Mouse (Mus musculus): ENCODE measurements at regions not wholly inside any gene's neighbourhood (a gene's known extent, or its start where the extent isn't known, plus 50 kb on each side); places are given as distances from the start of the nearest gene placed in this dataset.

DNA sequence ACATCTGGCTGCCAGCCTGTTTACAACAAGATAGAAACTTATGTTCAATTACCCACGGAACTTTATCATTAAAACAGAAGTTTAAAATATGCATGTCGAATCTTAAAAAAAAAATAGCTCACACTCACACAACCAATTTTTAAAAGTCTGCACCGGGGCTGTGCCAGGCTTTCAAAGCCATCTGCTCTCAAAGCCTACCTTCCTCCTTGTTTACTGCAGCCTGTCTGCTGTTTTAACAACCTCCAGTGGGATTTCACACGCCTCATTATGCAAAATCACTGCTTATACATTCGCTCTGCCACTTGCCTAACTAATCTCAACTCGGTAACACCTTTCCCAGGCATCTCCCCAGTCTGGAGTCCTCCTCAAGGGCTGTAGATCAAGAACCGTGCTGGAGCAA, 292.6 kb upstream of the Castor2 start:
- DNase-seq, result no peak

DNA sequence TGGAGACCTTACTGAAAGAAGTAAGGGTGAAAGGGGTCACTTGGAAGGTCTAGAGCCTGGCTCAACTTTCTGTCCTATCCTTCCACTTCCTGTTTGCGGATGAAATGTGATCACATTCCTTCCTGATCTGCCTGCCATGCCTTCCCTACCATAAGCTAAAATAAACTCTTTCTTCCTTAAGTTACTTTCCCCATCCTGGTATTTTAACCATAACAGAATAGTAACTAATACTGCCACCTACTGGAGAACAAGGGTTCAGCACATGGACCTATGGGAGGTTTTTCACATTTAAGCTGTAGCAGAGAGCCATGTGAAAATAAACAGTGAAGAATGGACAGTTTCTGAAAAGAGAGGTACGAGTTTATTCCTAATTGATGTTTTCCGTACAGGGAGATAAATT, 297.5 kb upstream of the Castor2 start:
- DNase-seq, result no peak

DNA sequence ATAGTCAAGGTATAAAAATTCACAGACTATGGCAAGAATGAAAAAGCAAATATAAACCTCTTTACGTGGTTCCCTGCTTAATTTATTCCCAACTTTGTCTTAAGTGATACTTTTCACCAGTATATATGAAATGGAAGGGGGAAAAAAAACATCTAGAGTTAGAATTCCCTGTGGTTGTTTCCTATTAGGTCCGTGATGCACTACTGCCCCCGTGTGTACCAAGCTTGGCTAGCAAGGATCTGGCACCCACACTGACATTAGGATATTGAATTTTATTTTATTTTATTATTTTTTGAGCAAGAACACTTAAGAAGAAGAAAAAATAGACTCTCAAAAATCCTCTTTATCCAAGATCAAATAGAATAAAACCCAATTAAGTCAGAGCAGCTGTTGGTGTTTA, 303.9 kb upstream of the Castor2 start:
- DNase-seq, result no peak

DNA sequence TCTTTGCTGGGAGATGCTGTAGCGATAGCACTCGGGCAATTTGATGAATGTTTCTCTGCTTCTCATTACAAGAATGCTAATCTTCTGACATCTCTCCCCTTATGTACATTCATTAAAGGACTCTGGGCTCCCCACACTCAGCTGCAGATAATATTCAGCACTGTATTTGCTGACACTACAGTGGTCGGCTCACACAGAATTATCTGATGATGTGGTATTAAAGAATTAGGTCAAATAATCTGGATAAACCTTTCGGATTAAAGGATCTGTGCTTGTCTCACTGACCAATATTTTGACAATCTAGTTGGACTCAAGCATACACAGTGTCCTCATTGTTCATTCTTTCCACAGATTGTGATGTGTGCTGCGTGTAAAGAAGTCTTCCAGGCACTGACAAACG, 308.8 kb upstream of the Castor2 start:
- DNase-seq, result no peak

DNA sequence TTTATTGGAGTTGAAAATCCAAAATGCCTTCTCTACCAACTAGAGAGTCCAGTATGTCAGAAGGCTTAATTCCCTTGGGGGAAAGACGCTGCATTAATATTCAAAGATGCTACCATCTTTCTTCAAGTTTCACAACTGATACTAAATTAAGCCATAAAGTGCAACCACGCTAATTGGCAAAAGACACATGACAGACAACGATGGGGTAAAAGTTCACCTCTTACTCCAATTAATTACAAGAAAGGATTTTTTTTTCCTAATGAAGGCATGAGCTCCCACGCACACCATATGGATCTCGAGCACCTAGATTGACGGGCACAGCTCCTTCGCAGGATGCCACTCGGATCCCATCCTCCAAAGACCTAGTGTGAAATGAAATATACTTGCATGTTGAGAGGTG, 311.5 kb upstream of the Castor2 start:
- no peak for DNase-seq

DNA sequence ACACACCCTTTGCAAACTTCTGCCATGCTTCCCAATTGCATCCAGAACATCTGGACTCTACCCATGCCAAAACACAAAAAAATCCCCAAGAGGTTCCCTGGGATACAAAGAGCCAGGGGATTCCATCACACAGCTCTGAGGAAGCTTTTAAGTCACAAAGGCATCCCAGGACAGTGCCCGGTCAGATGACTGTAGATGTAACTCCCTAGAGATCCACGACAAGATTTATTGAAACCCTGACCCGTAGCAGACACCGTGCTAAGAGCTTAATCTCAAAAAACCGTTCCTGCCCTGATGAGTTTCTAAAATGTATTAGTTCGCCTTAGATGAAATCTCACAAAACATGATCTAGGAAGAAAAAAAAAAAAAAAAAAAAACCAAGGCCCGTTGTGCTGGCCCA, 312.0 kb upstream of the Castor2 start:
- no peak for DNase-seq

DNA sequence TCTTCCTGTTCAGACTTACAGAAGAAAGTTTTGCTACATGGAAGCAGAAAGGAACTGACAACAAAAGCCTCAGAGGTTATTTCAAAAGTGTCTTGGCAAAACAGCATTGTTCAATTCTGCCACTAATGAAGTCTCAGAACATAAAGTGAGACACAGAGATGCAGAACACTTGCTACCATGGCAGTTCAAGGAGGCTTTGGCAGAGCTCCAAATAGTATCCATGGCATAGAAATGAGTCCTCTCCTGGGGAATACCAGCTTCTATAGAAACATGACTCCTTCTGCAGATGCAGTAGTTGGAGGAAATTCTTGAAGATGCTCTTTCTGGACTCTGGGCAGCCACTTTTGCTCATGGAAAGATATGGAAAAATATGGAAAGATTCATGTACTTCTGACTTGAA, 322.9 kb upstream of the Castor2 start:
- DNase-seq, result no peak

DNA sequence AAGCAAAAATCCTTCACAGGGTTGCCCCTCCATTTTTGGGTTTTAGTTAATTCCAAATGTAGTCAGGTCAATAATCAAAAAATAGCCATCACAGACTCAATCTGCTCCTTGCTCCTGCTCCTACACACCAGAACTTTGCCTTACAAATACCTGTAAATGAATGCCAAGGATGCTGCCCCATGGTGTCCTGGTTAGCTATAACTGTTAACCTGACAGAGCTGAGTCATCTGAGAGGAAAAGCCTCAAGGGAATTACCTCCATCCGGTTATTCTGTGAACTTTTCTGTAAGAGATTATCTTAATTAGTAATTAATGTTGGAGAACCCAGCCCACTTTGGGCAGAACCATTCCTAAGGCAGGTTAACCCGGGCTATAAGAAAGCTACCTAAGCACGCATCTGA, 325.4 kb upstream of the Castor2 start:
- DNase-seq, result no peak

DNA sequence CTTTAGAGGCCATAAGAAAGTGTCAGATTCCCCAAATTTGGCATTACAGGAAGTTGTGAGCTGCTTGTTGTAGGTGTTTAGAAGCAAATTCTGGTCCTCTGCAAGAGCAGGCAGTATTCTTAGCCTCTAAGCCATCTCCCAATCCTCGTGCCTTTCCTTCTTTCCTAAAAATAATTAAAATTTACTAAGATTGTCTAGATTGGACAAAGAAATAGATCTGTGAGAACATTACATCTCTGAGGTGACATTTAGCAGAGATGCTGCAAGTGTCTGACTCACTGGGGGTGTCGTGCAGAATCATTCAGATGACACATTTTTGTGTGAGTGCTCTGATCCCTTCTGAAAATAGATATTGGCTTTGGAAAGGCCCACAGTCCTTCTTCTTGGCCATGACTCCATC, 330.7 kb upstream of the Castor2 start:
- no peak for DNase-seq

DNA sequence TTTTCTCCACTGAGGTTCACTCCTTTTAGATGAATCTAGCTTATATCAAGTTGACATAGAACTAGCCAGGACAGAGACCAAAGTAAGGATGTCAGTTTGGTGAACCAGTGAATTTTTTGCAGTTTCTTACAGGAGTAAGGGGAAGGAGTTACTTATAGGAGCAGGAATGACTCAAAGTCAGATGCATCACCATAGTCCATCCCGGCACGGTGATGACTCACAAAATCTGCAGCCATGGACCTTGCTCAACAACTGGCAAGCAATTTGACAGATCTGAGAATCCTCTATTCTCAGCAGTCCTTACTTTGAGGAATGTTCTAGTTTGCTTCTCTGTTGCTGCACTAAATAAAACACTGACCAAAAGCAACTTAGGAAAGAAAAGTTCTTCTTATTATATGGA, 341.7 kb upstream of the Castor2 start:
- DNase-seq, result no peak

DNA sequence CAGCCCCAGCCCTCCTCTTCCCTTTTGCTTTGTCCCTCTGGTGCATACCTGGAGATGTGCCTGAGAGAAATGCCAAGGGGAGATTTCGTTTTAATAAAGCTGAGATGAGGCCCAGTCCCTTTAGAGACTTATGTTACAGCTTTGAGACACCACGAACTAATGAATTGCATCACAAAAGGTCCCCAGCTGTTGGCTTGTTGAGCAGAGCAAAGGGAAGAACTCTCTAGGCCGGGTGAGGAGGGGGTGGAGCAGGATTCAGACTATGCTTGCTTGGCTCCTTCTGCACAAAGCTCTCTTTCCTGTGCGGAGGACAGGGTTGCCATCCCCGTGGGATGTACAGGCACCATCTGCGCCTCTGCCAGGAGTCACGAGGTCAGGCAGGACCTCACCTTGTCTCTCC, 345.3 kb upstream of the Castor2 start:
- no peak for DNase-seq

DNA sequence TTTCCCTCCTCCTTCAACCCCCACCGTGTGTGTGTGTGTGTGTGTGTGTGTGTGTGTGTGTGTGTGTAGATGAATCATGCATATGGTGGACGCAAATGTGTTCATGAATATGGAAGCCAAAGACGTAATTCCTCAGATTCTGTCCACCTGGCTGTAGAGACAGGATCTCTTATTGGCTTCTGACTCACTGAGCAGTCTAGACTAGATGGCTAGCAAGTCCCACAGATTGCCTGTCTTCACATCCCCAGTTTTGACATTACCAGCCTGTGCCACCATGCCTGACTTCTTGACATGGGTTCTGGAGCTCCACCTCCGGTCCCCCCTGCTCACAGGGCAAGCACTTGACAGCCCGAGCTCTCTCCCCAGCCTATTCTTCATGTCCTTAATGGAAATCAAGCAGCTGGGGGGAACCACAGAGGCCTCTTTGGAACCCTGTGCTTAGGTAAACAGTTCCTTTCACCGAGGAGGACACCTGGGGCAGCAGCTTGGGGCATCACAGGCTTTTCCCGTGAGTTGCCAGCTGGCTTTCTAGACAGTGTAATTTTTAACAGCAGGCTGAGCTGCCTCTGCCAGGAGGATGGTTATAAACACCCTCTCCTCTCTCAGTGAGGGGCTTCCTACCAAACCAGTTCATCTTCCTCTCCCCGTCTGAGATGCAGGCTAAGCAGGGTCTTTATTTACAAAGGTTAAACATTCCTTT, 345.9 kb upstream of the Castor2 start:
- no peak for DNase-seq

DNA sequence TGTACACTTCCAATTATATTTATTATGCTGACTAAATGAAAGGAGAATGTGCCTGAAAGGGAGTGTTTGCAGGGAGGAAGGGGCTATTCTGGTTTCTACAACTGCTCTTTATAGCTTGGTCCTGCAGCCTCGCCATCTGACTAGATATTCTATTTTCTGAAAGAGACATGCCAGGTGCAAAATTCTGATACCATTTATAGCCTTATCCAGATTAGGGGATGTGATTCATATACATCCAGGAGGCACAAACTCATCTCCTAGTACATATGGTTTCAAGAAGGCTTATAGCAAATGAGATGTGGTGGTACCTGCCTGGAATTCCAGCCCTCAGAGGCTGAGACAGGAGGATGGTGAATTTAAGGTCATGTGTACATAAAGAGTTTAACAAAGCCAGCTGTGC, 352.6 kb upstream of the Castor2 start:
- no peak for DNase-seq

DNA sequence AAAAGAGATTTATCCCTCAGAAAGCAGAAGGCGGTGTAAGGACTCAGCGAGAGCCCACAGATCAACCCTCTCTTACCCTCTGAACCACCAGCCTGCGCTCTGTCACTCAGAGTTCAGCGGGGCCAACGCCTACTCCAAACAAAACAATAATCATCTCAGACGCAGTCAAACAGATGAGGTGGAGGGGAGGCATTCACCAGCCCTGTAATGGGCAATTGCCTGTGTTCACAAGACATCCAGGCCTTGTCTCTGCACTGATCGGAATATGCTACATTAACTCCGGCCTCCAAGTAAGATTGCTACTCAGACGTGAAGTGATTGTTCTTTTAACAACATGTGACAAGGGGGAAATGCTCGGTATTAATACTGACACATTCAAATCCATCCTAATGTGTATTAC, 353.1 kb upstream of the Castor2 start:
- DNase-seq, result no peak

DNA sequence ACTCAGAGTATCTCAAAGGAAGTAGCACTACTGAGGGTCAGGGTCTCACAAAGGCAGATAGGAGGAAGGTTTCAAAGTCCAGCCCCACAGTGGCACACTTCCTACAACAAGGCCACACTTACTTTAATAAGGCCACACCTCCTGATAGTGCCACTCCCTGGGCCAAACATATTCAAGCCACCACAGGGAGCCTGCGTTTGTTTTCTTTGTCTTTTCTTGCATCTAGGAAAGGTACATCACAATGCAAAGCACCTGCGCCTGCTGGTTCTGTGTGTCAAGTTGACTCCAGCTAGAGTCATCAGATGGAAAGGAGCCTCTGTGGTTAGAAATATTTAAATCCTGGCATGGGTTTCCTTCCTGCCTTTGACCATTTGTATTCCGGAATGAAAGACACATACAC, 355.4 kb upstream of the Castor2 start:
- no peak for DNase-seq

DNA sequence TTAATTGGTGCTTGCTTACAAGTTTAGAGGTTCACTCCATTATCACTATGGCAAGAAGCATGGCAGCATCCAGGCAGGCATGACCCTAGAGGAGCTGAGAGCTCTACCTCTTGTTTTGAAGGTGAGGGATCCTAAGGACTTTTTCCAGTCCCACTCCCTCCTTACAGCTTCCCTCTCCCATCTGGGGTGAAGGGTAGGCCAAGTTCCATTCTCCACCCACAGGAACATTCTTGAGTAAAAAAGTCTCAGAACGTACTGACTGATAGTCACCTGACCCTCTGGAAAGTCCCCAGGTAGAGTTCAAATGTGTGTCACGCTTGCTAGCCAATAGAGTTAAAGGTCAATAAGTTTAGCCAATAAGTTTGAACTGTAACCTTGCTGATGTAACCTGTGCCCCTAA, 355.9 kb upstream of the Castor2 start:
- no peak for DNase-seq

DNA sequence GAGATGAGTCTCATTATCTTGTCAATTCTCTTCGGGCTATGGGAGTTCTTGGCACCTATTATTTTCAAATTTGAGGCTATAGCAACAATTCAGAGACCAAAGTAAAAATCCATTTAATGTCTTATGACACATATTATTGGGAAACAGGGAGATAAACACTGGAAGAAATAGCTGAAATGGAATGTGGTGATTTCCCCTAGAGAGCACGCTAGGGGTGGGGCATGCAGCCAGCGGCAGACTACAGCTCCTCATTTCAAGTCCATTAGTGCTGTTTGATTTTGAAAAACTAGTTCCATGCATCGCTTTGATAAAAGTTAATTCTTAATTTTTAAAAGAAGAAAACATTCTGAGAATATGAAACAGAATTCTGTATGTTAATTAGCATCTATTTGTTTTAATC, 367.6 kb upstream of the Castor2 start:
- DNase-seq, result peak in 1 of 2 experiments; percentile 1

DNA sequence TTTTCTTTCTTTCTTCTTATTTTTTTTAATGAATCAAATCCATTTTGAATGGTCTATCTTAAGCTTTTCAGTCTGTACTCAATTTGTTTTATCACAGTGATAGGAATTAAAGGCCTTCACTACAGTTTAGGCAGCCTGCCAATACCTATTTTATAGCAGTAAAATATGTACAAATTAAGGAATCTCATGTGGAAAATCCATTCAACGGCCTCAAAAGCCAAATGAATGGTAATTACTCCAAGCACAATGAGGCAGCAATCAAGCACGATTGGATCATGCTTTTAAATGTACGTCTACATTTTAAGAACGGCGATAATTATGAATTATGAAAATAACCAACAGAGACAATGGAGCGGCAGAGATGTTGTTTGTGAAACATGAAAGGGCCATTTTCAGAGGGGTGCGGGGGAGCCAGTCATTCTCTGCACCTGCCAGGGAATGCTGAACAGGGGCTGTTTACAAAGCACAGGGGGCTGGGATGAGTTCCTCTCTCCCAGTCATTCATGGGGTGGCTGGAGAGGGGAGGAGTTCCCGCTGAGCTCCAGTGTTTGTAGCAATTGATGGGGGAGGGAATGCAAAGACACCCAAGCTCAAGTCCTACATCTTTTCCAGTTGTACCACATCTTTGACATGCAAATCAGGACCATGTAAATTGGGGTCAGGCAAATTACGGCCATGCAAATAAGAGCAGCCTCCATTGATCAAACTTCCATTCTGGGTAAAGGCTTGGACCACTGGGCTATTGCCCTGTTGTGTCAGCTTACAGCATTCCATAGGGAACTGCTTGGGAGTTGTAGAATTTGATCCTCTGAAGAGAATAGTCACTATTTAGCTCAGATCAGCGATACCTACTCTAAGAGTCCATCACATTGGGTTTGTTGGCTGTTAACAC, 381.1 kb upstream of the Castor2 start:
- DNase-seq, result no peak

DNA sequence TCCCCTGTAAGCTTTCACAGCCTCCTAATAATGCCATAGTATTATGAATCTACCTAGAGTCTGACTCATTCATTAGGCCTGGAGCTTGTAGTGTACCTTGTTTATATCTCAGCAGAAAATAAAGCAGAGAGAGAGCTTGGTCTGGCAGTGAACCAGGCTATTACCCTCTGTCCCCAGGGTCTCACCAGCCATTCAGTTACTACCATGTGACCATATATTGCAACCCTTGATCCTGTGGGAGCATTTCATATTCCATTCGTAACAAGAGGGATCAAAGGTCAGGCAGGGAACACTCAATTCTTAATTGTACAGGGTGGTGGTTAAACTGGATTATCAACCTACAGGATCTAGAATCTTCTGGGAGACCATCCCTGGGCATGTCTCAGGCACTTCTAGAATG, 383.7 kb upstream of the Castor2 start:
- DNase-seq, result no peak

DNA sequence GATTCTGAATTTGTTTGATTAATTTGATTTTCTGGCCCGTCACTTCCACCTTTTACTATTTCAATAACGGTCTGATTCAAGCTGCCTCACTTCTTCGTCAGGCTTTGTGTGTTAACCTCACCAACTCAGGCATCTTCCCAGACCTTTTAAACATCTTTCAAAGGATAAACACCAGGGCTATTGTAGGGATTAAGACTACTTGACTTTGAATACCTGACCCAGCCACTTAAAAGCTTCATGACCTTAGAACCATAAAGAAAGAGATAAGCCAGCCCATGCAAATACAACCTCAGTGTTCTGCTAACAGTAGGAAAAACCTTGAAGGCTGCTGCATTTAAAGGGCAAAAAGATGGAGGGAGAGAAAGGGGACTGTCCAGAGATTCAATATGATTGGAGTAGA, 386.9 kb upstream of the Castor2 start:
- DNase-seq, result no peak

DNA sequence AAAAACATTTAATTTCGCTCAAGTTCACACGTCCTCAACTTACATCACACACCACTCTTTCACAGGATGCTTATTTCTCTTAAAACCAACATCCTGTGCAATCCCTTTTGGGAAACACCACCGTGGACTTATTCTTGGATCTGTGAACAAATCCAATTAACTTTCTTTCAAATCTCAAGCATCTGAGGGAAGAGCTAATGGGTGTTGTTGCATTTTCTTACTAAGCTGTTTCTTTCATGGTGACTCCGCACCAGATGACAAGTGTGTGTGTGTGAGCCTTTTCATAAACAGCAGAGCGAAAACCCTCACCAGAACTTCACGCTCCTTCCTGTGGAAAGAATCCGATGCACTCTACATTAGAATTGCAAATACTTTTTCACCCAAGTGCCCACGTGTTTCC, 390.6 kb upstream of the Castor2 start:
- DNase-seq, result no peak

DNA sequence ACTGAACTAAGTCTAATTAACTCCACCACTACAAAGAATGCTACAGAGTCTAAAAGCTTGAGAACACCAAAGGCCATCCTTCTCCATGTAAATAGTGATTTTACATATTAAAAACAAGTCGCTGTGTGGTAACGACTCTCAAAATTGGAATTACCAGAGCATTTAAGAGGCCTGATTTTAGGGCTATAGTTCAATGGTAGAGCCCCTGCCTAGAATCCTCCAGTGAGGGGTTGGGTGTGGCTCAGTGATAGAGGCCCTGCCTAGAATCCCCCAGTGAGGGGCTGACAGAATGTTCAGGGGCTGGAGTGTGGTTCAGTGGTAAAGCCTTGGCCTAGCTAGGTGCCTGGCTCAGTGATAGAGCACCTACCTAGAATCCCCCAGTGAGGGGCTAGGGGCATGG, 413.3 kb upstream of the Castor2 start:
- DNase-seq, result no peak

DNA sequence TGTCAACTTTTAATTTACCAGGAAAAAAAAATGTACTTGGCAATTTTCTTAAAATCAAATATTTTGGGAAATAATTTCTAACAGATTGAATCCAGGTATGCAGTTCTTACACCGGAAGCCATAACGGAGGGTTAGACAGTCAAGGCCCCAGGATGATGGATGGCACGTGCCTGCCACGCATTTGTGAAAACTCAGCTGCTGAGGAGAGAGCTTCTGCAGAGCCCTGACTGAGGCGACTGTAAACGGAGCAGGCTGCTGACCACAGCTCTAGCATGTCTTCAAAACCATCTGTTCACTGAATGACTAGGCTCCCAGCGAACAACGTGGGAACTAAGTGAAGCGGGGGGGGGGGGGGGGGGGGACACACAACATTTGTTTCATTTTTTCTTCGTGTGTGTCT, 416.5 kb upstream of the Castor2 start:
- no peak for DNase-seq

DNA sequence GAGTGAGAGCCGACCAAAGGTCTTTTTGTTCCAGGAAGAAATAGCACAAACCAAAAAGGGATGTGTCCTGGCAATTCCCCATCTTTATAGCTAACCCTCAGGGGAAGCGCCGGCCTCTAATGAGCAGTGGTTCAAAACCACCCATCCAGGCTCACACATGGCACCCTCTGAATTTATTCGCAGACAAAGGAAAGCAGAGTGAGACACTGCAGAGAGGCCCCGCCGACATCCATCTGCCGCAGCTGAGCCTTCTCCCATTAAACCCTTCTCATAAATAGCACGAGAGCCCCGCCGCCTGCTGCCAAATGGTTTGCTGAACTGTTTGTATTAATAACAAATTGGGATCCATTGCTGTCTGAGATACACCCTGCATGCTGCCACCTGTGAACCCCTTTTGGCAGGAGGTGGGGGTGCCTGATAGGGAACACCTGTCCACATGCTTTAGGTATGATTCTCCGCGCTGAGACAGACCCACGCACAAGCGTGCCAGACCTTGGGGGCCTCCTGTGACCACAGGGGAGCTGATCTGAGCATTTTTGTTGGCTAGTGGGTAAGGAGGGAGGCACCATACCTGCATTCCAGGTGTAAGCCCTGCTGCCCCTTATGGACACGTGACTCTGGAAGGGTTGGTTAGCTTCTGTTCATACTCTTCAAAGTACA, 422.6 kb upstream of the Castor2 start:
- DNase-seq, result no peak
